Mouse (Mus musculus) ES-E14 (cell line): ENCODE measurements around the gene Ralgapa2.

Source experiments
- HCFC1 ChIP-seq: IDR thresholded peaks from 2 replicates; pipeline ENCODE4 v1.6.1; 2012; ENCODE audit warnings: low read length, inconsistent platforms, borderline replicate concordance; ENCODE audit not compliant: insufficient read depth
- ZC3H11A ChIP-seq: IDR thresholded peaks from 2 replicates; pipeline ENCODE4 v1.6.1; 2012; ENCODE audit warnings: low read depth, mild to moderate bottlenecking, inconsistent platforms, low read length, borderline replicate concordance

DNA sequence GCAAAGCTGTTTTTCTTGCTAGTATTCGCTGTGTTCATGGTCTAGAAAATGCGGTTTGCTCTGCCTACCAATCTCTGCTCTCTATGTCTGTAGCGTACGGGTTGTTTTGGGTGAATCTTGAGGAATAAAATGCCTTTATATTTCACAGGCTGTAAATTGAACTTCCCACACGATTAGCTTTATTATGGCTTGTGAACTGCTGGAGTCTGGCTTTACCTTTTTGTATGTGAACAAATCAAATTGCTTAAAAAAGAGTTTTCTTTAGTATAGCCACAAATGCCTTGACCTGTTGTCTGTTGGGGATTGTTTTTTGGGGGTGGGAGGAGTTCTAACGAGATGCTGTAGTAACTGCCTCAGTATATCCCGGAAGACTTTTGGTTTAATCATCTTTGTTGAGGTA lies 288.0 kb downstream of the Ralgapa2 start:
- TF ChIP-seq HCFC1 (no peak), ZC3H11A (no peak)
